Mouse (Mus musculus): Measurements from ENCODE around the gene Olfr477. TPM values are rescaled to one million over a fixed set of nuclear protein-coding genes. Genes with fewer than 3 reads are reported as not detected.
"Not testable (repeated sequence)": the region's sequence is repeated elsewhere in the genome, so short reads cannot be mapped to it uniquely, and the experiment has no call there.

The Olfr477 gene
- not detected in 2 replicates for total RNA-seq (2015)
- total RNA-seq (2017): not detected in 2 replicates

DNA sequence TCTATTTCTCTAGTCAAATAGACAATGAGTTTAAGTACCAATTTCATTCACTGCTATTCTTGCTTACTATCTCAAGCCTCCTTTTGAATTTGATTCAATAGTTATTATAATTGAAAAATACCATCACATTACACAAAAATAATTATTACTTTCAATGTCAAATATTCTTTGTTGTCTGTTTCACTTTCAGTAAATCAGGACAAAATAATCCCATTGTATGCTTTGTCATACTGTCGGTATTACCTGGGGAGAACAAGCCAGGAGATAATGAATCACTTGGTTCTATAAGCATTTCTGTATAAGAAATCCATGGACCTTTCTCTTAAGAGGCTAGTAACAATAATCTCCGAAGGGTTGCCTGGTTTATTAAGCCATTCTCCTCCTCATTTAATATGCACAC, at the start of gene Olfr477:
Olfr477 (plus strand) TSS at position 301 of the 400 bp plus-strand sequence.
- no peak for ATAC-seq (replicated peaks; ENCODE audit: poor library complexity)

DNA sequence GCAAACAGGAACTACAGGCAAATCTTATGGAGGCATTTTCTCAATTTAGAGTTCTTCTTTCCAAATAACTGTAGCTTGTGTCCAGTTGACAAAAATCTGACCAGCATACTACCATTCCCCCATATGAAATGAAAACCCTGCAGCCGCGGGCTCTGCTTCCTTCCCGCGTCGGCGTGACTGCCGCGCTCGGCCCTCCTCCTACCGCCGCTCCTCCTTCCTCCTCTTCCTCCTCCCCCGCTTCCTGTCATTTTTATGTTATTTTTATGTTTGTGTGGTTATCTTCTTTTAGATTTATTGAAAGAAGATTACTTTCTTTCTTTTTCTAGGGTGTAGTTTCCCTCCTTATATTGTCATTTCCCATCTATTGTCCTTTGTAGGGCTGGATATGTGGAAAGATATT, 34.0 kb upstream of the Olfr477 start:
- peak; percentile 54; the same call in 1 of the 2 replicates for ATAC-seq (replicated peaks; ENCODE audit: poor library complexity)

- ATAC-seq (replicated peaks; ENCODE audit: poor library complexity): no peak
Observed at GRCm38 (mm10) chr7:107954343-107954742, 32.1 kb upstream of the Olfr477 start, which contains the start of gene Olfr474. Olfr474 (plus strand) TSS chr7:107954643.

- no peak for ATAC-seq (replicated peaks; ENCODE audit: poor library complexity)
Observed at GRCm38 (mm10) chr7:107964503-107964902, 22.0 kb upstream of the Olfr477 start, which contains the start of gene Olfr476. Olfr476 (plus strand) TSS chr7:107964803.

GRCm38 (mm10) chr7:108014256-108014655, 27.8 kb downstream of the Olfr477 start:
- not testable (repeated sequence) for ATAC-seq (replicated peaks; ENCODE audit: poor library complexity)

GRCm38 (mm10) chr7:108033889-108034288, 47.4 kb downstream of the Olfr477 start, which contains the start of gene Olfr478:
Olfr478 (minus strand) TSS chr7:108033989.
- no peak for ATAC-seq (replicated peaks; ENCODE audit: poor library complexity)

Other genes with a start within 250 kb of the Olfr477 start
- gene Cyb5r2, start 228.7 kb upstream of the Olfr477 start, total RNA-seq (2015): not detected in 2 replicates
- gene Cyb5r2, start 228.7 kb upstream of the Olfr477 start, total RNA-seq (2017): not detected in 2 replicates
- not detected in 2 replicates for gene Ovch2, start 185.5 kb upstream of the Olfr477 start, total RNA-seq (2015)
- not detected in 2 replicates for gene Ovch2, start 185.5 kb upstream of the Olfr477 start, total RNA-seq (2017)
- not detected in 2 replicates for gene Olfr467, start 174.4 kb upstream of the Olfr477 start, total RNA-seq (2015)
- gene Olfr467, start 174.4 kb upstream of the Olfr477 start, total RNA-seq (2017): not detected in 2 replicates
- gene Olfr469, start 161.2 kb upstream of the Olfr477 start, total RNA-seq (2015): not detected in 2 replicates
- gene Olfr469, start 161.2 kb upstream of the Olfr477 start, total RNA-seq (2017): not detected in 2 replicates
- gene Olfr470, start 139.2 kb upstream of the Olfr477 start, total RNA-seq (2015): not detected in 2 replicates
- not detected in 2 replicates for gene Olfr470, start 139.2 kb upstream of the Olfr477 start, total RNA-seq (2017)
- gene Olfr472, start 88.8 kb upstream of the Olfr477 start, total RNA-seq (2015): not detected in 2 replicates
- not detected in 2 replicates for gene Olfr472, start 88.8 kb upstream of the Olfr477 start, total RNA-seq (2017)
- gene Olfr473, start 56.2 kb upstream of the Olfr477 start, total RNA-seq (2015): not detected in 2 replicates
- not detected in 2 replicates for gene Olfr473, start 56.2 kb upstream of the Olfr477 start, total RNA-seq (2017)
- not detected in 2 replicates for gene Olfr474, start 32.0 kb upstream of the Olfr477 start, total RNA-seq (2015)
- gene Olfr474, start 32.0 kb upstream of the Olfr477 start, total RNA-seq (2017): not detected in 2 replicates
- not detected in 2 replicates for gene Olfr476, start 21.9 kb upstream of the Olfr477 start, total RNA-seq (2015)
- gene Olfr476, start 21.9 kb upstream of the Olfr477 start, total RNA-seq (2017): not detected in 2 replicates
- not detected in 2 replicates for gene Olfr478, start 47.3 kb downstream of the Olfr477 start, total RNA-seq (2015)
- gene Olfr478, start 47.3 kb downstream of the Olfr477 start, total RNA-seq (2017): not detected in 2 replicates
- gene Olfr479, start 64.0 kb downstream of the Olfr477 start, total RNA-seq (2015): not detected in 2 replicates
- not detected in 2 replicates for gene Olfr479, start 64.0 kb downstream of the Olfr477 start, total RNA-seq (2017)
- not detected in 2 replicates for gene Olfr480, start 80.7 kb downstream of the Olfr477 start, total RNA-seq (2015)
- not detected in 2 replicates for gene Olfr480, start 80.7 kb downstream of the Olfr477 start, total RNA-seq (2017)
- not detected in 2 replicates for gene Olfr481, start 93.2 kb downstream of the Olfr477 start, total RNA-seq (2015)
- gene Olfr481, start 93.2 kb downstream of the Olfr477 start, total RNA-seq (2017): not detected in 2 replicates
- not detected in 2 replicates for gene Olfr482, start 110.9 kb downstream of the Olfr477 start, total RNA-seq (2015)
- gene Olfr482, start 110.9 kb downstream of the Olfr477 start, total RNA-seq (2017): 0.04 TPM in 1 of 2 replicates, not detected in the other
- gene Olfr483, start 114.2 kb downstream of the Olfr477 start, total RNA-seq (2015): not detected in 2 replicates
- gene Olfr483, start 114.2 kb downstream of the Olfr477 start, total RNA-seq (2017): not detected in 2 replicates
- gene Olfr484, start 140.8 kb downstream of the Olfr477 start, total RNA-seq (2015): not detected in 2 replicates
- not detected in 2 replicates for gene Olfr484, start 140.8 kb downstream of the Olfr477 start, total RNA-seq (2017)
- not detected in 2 replicates for gene Olfr485, start 173.2 kb downstream of the Olfr477 start, total RNA-seq (2015)
- gene Olfr485, start 173.2 kb downstream of the Olfr477 start, total RNA-seq (2017): not detected in 2 replicates
- gene Olfr486, start 186.0 kb downstream of the Olfr477 start, total RNA-seq (2015): not detected in 2 replicates
- gene Olfr486, start 186.0 kb downstream of the Olfr477 start, total RNA-seq (2017): not detected in 2 replicates
- gene Olfr487, start 227.9 kb downstream of the Olfr477 start, total RNA-seq (2015): not detected in 2 replicates
- not detected in 2 replicates for gene Olfr487, start 227.9 kb downstream of the Olfr477 start, total RNA-seq (2017)

Measured in megakaryocyte progenitor cell, adult 5-6 weeks (primary cell).